Mouse (Mus musculus) CD4-positive, CD25-positive, alpha-beta regulatory T cell, adult 9 weeks (primary cell): ENCODE data around the gene Tufm. TPM values are rescaled to one million over a fixed set of nuclear protein-coding genes. Genes with fewer than 3 reads are reported as not detected.

Experiments
- polyA plus RNA-seq: library from polyadenylated mRNA; unstranded; fragments of 100-300 nt; shearing (Covaris generic); gene quantifications from one replicate; pipeline ENCODE4 v1.2.1, GENCODE M21; 2017

The Tufm gene
- polyA plus RNA-seq, result 143 TPM

GRCm38 (mm10) chr7:126487052-126487483, at the start of gene Tufm:
TSS of gene Tufm (plus strand) at chr7:126487361.

DNA sequence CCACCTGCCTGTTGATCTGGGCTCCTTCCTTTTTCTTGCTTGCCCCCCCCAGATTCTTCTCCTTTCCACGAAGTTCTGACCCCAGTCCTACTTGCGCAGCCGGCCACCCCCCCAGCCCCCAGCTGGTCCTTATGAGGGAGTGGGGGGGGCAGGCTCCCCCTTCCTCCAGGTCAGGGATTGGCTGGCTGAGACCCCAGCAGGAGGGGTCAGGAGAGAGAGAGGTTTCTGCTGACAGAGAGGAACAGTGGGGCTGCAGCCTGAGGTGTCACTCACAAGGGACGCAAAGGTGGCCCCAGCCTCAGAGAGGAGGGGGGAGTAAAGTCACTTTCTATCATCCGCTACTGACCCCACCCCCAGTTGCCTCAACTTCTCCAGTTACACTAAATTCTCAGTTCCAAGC, 24.2 kb upstream of the Tufm start, which contains the start of gene Atp2a1:
Atp2a1 (minus strand) TSS at position 105 of the 400 bp plus-strand sequence.

DNA sequence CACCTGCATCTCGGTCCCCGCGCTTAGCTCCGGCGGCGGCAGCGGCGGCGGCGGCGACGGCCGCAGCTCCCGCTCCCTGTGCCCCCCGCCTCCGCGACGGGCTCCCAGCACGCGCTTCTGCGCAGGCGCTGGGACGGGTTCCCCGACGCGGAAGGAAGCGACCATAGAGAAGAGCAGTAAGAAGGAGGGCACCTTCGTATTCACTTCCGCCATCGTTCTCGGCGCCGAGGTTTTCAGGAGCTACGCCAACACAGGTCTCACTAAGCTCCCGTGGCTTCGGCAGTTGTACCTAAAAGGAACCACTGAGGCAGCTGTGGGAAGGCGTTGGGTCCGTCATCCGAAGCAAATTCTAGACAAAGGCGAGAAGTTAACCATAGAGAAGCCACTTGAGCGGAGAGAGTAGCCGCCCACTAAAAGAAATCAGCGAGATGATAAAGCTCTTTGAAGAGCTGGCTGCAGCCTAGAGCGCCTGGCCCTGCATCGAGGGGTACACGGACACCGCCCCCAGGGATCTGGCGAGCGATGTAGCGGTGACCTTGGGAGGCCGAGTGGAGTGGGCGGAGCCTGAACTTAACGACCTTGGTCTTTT, 12.1 kb upstream of the Tufm start, which contains the start of gene Sh2b1:
Sh2b1 (minus strand) TSS at position 432 of the 589 bp plus-strand sequence.

DNA sequence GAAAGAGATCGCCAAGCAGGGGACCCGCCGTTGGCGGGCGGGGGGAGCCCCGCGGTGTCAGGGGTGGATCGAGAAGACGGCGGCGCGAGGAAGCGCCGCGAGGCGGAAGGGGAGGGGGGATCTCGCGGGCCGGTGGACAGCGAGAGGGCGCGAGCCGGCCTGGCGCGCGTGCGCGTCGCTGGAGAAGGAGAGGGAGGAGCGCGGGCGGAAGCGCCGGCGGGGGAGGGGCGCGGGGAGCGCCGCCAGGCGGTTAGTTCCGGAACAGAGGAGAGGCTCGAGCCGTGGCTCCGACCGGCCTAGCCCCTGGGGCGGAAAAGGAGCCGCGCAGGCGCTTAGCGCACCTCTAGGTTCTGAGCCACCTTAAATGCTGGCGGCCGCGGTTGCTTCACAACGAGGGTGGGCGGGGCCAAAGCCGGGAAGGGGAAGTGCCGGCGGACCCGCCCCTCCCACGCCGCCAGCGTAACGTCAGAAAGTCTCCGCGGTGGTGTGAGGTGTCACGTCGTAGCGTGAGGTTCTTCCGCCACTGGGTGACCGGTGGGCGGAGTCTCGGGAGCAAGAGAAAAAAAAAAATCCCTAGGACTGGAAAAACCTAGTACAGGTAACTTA, 16.2 kb downstream of the Tufm start, which contains the start of gene Atxn2l:
Atxn2l (minus strand) TSS at position 165 of the 606 bp plus-strand sequence.

Other genes with a start within 250 kb of the Tufm start
- 3.1 TPM for gene Sbk1, start 214.7 kb upstream of the Tufm start, polyA plus RNA-seq
- gene Lat, start 117.8 kb upstream of the Tufm start, polyA plus RNA-seq, result 970 TPM
- gene Spns1, start 109.9 kb upstream of the Tufm start, polyA plus RNA-seq, result 75.0 TPM
- 3.2 TPM for gene Nfatc2ip, start 90.6 kb upstream of the Tufm start, polyA plus RNA-seq
- 1.5 TPM for gene Cd19, start 72.5 kb upstream of the Tufm start, polyA plus RNA-seq
- gene Rabep2, start 58.6 kb upstream of the Tufm start, polyA plus RNA-seq, result 62.9 TPM
- 0.50 TPM for gene Atp2a1, start 24.3 kb upstream of the Tufm start, polyA plus RNA-seq
- gene Sh2b1, start 11.9 kb upstream of the Tufm start, polyA plus RNA-seq, result 32.4 TPM
- 25.6 TPM for gene Atxn2l, start 16.1 kb downstream of the Tufm start, polyA plus RNA-seq
- 238 TPM for gene Eif3c, start 79.0 kb downstream of the Tufm start, polyA plus RNA-seq
- gene Apobr, start 97.6 kb downstream of the Tufm start, polyA plus RNA-seq, result 3.2 TPM
- gene Cln3, start 98.5 kb downstream of the Tufm start, polyA plus RNA-seq, result 109 TPM
- gene Il27, start 107.6 kb downstream of the Tufm start, polyA plus RNA-seq, result not detected
- gene Nupr1, start 143.5 kb downstream of the Tufm start, polyA plus RNA-seq, result not detected
- gene Sgf29, start 161.9 kb downstream of the Tufm start, polyA plus RNA-seq, result 132 TPM
- gene Sult1a1, start 189.1 kb downstream of the Tufm start, polyA plus RNA-seq, result 1.4 TPM
- 153 TPM for gene Bola2, start 208.0 kb downstream of the Tufm start, polyA plus RNA-seq
- gene Slx1b, start 208.4 kb downstream of the Tufm start, polyA plus RNA-seq, result 10.8 TPM
- gene Coro1a, start 220.4 kb downstream of the Tufm start, polyA plus RNA-seq, result 3,709 TPM